Mouse (Mus musculus): ENCODE data around the gene Scg5. TPM values are rescaled to one million over a fixed set of nuclear protein-coding genes. Genes with fewer than 3 reads are reported as not detected.

Scg5 gene
- polyA plus RNA-seq, 1 experiment from 2014 or later, result 17.5 TPM

- Histone ChIP-seq H3K4me2 (ENCODE audit: low read length) (no peak overlapping the region), H3K9me3 (ENCODE audit: control insufficient read depth, low read length) (no peaks in the 10 kb centered on the region), H3K36me3 (ENCODE audit: control insufficient read depth, insufficient read depth, low read length) (no peaks in the 10 kb centered on the region), H3K27ac (ENCODE audit: low read depth) (no peak overlapping the region), H3K27me3 (replicated peaks; ENCODE audit: control insufficient read depth, insufficient read depth, low read length) (no peaks in the 10 kb centered on the region), H3K4me1 (replicated peaks; ENCODE audit: control insufficient read depth, insufficient read depth, low read length) (no peaks in the 10 kb centered on the region), H3K4me3 (ENCODE audit: low read depth, low read length) (no peak overlapping the region), H3K9ac (ENCODE audit: low read length) (no peak overlapping the region)
- WGBS, result 89% methylated on average over 3 of the region's 3 CpGs
- DNase-seq (ENCODE audit: low spot score) (no peak), ATAC-seq (replicated peaks; ENCODE audit: low FRiP score, low TSS enrichment, low read depth) (no peak)
These were observed 35.4 kb downstream of the Scg5 start for GRCm38 (mm10) chr2:113793521-113793920.

- ATAC-seq (replicated peaks; ENCODE audit: low FRiP score, low TSS enrichment, low read depth), result no peak
- H3K27ac ChIP-seq (ENCODE audit: low read depth), result no peak overlapping the region
- H3K36me3 ChIP-seq (ENCODE audit: control insufficient read depth, insufficient read depth, low read length), result no peaks in the 10 kb centered on the region
- no peaks in the 10 kb centered on the region for H3K4me1 ChIP-seq (replicated peaks; ENCODE audit: control insufficient read depth, insufficient read depth, low read length)
- no peaks in the 10 kb centered on the region for H3K27me3 ChIP-seq (replicated peaks; ENCODE audit: control insufficient read depth, insufficient read depth, low read length)
- H3K4me2 ChIP-seq (ENCODE audit: low read length), result no peak overlapping the region
- no peaks in the 10 kb centered on the region for H3K9me3 ChIP-seq (ENCODE audit: control insufficient read depth, low read length)
- H3K9ac ChIP-seq (ENCODE audit: low read length), result no peak overlapping the region
- WGBS, result 90% methylated on average over 4 of the region's 4 CpGs
- H3K4me3 ChIP-seq (ENCODE audit: low read depth, low read length), result no peak overlapping the region
- no peak for DNase-seq (ENCODE audit: low spot score)
These were observed 40.0 kb downstream of the Scg5 start for GRCm38 (mm10) chr2:113788821-113789387.

GRCm38 (mm10) chr2:113787882-113788281 lies 41.0 kb downstream of the Scg5 start:
- DNase-seq (ENCODE audit: low spot score) (no peak), ATAC-seq (replicated peaks; ENCODE audit: low FRiP score, low TSS enrichment, low read depth) (no peak)
- Histone ChIP-seq H3K4me3 (ENCODE audit: low read depth, low read length) (no peak overlapping the region), H3K4me1 (replicated peaks; ENCODE audit: control insufficient read depth, insufficient read depth, low read length) (no peaks in the 10 kb centered on the region), H3K27me3 (replicated peaks; ENCODE audit: control insufficient read depth, insufficient read depth, low read length) (no peaks in the 10 kb centered on the region), H3K4me2 (ENCODE audit: low read length) (no peak overlapping the region), H3K36me3 (ENCODE audit: control insufficient read depth, insufficient read depth, low read length) (no peaks in the 10 kb centered on the region), H3K9ac (ENCODE audit: low read length) (no peak overlapping the region), H3K9me3 (ENCODE audit: control insufficient read depth, low read length) (no peaks in the 10 kb centered on the region), H3K27ac (ENCODE audit: low read depth) (no peak overlapping the region)
- 87% methylated on average over 4 of the region's 4 CpGs for WGBS

GRCm38 (mm10) chr2:113784851-113785250 lies 44.1 kb downstream of the Scg5 start:
- DNase-seq (ENCODE audit: low spot score) (no peak), ATAC-seq (replicated peaks; ENCODE audit: low FRiP score, low TSS enrichment, low read depth) (no peak)
- Histone ChIP-seq H3K9me3 (ENCODE audit: control insufficient read depth, low read length) (no peaks in the 10 kb centered on the region), H3K36me3 (ENCODE audit: control insufficient read depth, insufficient read depth, low read length) (no peaks in the 10 kb centered on the region), H3K4me1 (replicated peaks; ENCODE audit: control insufficient read depth, insufficient read depth, low read length) (no peaks in the 10 kb centered on the region), H3K9ac (ENCODE audit: low read length) (no peak overlapping the region), H3K4me2 (ENCODE audit: low read length) (no peak overlapping the region), H3K27ac (ENCODE audit: low read depth) (no peak overlapping the region), H3K4me3 (ENCODE audit: low read depth, low read length) (no peak overlapping the region), H3K27me3 (replicated peaks; ENCODE audit: control insufficient read depth, insufficient read depth, low read length) (no peaks in the 10 kb centered on the region)
- 16% methylated on average over 3 of the region's 3 CpGs for WGBS

GRCm38 (mm10) chr2:113781521-113781920 lies 47.4 kb downstream of the Scg5 start:
- no peak for DNase-seq (ENCODE audit: low spot score)
- no peaks in the 10 kb centered on the region for H3K27me3 ChIP-seq (replicated peaks; ENCODE audit: control insufficient read depth, insufficient read depth, low read length)
- no peaks in the 10 kb centered on the region for H3K36me3 ChIP-seq (ENCODE audit: control insufficient read depth, insufficient read depth, low read length)
- H3K4me2 ChIP-seq (ENCODE audit: low read length), result no peak overlapping the region
- H3K27ac ChIP-seq (ENCODE audit: low read depth), result no peak overlapping the region
- H3K9ac ChIP-seq (ENCODE audit: low read length), result no peak overlapping the region
- ATAC-seq (replicated peaks; ENCODE audit: low FRiP score, low TSS enrichment, low read depth), result no peak
- no peaks in the 10 kb centered on the region for H3K4me1 ChIP-seq (replicated peaks; ENCODE audit: control insufficient read depth, insufficient read depth, low read length)
- H3K9me3 ChIP-seq (ENCODE audit: control insufficient read depth, low read length), result no peaks in the 10 kb centered on the region
- H3K4me3 ChIP-seq (ENCODE audit: low read depth, low read length), result no peak overlapping the region
- WGBS, result 61% methylated on average over 4 of the region's 4 CpGs

- DNase-seq (ENCODE audit: low spot score) (no peak), ATAC-seq (replicated peaks; ENCODE audit: low FRiP score, low TSS enrichment, low read depth) (no peak)
- Histone ChIP-seq H3K36me3 (ENCODE audit: control insufficient read depth, insufficient read depth, low read length) (no peaks in the 10 kb centered on the region), H3K27me3 (replicated peaks; ENCODE audit: control insufficient read depth, insufficient read depth, low read length) (no peaks in the 10 kb centered on the region), H3K4me2 (ENCODE audit: low read length) (no peak overlapping the region), H3K9ac (ENCODE audit: low read length) (no peak overlapping the region), H3K4me3 (ENCODE audit: low read depth, low read length) (no peak overlapping the region), H3K27ac (ENCODE audit: low read depth) (no peak overlapping the region), H3K9me3 (ENCODE audit: control insufficient read depth, low read length) (no peaks in the 10 kb centered on the region), H3K4me1 (replicated peaks; ENCODE audit: control insufficient read depth, insufficient read depth, low read length) (no peaks in the 10 kb centered on the region)
- 69% methylated on average over 5 of the region's 5 CpGs for WGBS
These were observed 47.8 kb downstream of the Scg5 start for GRCm38 (mm10) chr2:113781107-113781506.

GRCm38 (mm10) chr2:113779336-113779735 lies 49.6 kb downstream of the Scg5 start:
- H3K4me2 ChIP-seq (ENCODE audit: low read length), result no peak overlapping the region
- H3K9me3 ChIP-seq (ENCODE audit: control insufficient read depth, low read length), result no peaks in the 10 kb centered on the region
- 77% methylated on average over 3 of the region's 3 CpGs for WGBS
- H3K9ac ChIP-seq (ENCODE audit: low read length), result no peak overlapping the region
- H3K4me3 ChIP-seq (ENCODE audit: low read depth, low read length), result no peak overlapping the region
- DNase-seq (ENCODE audit: low spot score) (no peak), ATAC-seq (replicated peaks; ENCODE audit: low FRiP score, low TSS enrichment, low read depth) (no peak)
- no peaks in the 10 kb centered on the region for H3K27me3 ChIP-seq (replicated peaks; ENCODE audit: control insufficient read depth, insufficient read depth, low read length)
- H3K27ac ChIP-seq (ENCODE audit: low read depth), result no peak overlapping the region
- no peaks in the 10 kb centered on the region for H3K36me3 ChIP-seq (ENCODE audit: control insufficient read depth, insufficient read depth, low read length)
- H3K4me1 ChIP-seq (replicated peaks; ENCODE audit: control insufficient read depth, insufficient read depth, low read length), result no peaks in the 10 kb centered on the region

- no peaks in the 10 kb centered on the region for H3K27me3 ChIP-seq (replicated peaks; ENCODE audit: control insufficient read depth, insufficient read depth, low read length)
These were observed 50.9 kb downstream of the Scg5 start for GRCm38 (mm10) chr2:113778036-113778435.

GRCm38 (mm10) chr2:113776297-113776696 lies 52.6 kb downstream of the Scg5 start:
- H3K9me3 ChIP-seq (ENCODE audit: control insufficient read depth, low read length), result no peaks in the 10 kb centered on the region
- no peak for DNase-seq (ENCODE audit: low spot score)
- no peak overlapping the region for H3K4me3 ChIP-seq (ENCODE audit: low read depth, low read length)
- no peak overlapping the region for H3K9ac ChIP-seq (ENCODE audit: low read length)
- ATAC-seq (replicated peaks; ENCODE audit: low FRiP score, low TSS enrichment, low read depth), result no peak
- no peak overlapping the region for H3K4me2 ChIP-seq (ENCODE audit: low read length)
- H3K27me3 ChIP-seq (replicated peaks; ENCODE audit: control insufficient read depth, insufficient read depth, low read length), result no peaks in the 10 kb centered on the region
- no peak overlapping the region for H3K27ac ChIP-seq (ENCODE audit: low read depth)
- no peaks in the 10 kb centered on the region for H3K4me1 ChIP-seq (replicated peaks; ENCODE audit: control insufficient read depth, insufficient read depth, low read length)
- 88% methylated on average over 3 of the region's 3 CpGs for WGBS
- no peaks in the 10 kb centered on the region for H3K36me3 ChIP-seq (ENCODE audit: control insufficient read depth, insufficient read depth, low read length)

More at GRCm38 (mm10) chr2:113778036-113778435, 50.9 kb downstream of the Scg5 start:
- no peak overlapping the region for H3K27ac ChIP-seq (ENCODE audit: low read depth)
- H3K4me1 ChIP-seq (replicated peaks; ENCODE audit: control insufficient read depth, insufficient read depth, low read length), result no peaks in the 10 kb centered on the region
- no peak overlapping the region for H3K4me3 ChIP-seq (ENCODE audit: low read depth, low read length)
- H3K4me2 ChIP-seq (ENCODE audit: low read length), result no peak overlapping the region
- ATAC-seq (replicated peaks; ENCODE audit: low FRiP score, low TSS enrichment, low read depth), result no peak
- no peaks in the 10 kb centered on the region for H3K9me3 ChIP-seq (ENCODE audit: control insufficient read depth, low read length)
- H3K9ac ChIP-seq (ENCODE audit: low read length), result no peak overlapping the region
- no peaks in the 10 kb centered on the region for H3K36me3 ChIP-seq (ENCODE audit: control insufficient read depth, insufficient read depth, low read length)
- WGBS, result 77% methylated on average over 6 of the region's 6 CpGs
- DNase-seq (ENCODE audit: low spot score), result no peak

All from intestine, embryonic 14.5 days (tissue).